Mouse (Mus musculus) E14TG2a.4 (cell line): ENCODE data around the gene Chd9.

Experiments used
- CTCF ChIP-seq: conservative IDR thresholded peaks from 2 replicates; pipeline ENCODE4 v1.5.1; 2014; ENCODE audit warnings: low read length
- POU5F1 ChIP-seq: IDR thresholded peaks from 2 replicates; pipeline ENCODE4 v1.6.1; 2014; ENCODE audit warnings: low read length, borderline replicate concordance

DNA sequence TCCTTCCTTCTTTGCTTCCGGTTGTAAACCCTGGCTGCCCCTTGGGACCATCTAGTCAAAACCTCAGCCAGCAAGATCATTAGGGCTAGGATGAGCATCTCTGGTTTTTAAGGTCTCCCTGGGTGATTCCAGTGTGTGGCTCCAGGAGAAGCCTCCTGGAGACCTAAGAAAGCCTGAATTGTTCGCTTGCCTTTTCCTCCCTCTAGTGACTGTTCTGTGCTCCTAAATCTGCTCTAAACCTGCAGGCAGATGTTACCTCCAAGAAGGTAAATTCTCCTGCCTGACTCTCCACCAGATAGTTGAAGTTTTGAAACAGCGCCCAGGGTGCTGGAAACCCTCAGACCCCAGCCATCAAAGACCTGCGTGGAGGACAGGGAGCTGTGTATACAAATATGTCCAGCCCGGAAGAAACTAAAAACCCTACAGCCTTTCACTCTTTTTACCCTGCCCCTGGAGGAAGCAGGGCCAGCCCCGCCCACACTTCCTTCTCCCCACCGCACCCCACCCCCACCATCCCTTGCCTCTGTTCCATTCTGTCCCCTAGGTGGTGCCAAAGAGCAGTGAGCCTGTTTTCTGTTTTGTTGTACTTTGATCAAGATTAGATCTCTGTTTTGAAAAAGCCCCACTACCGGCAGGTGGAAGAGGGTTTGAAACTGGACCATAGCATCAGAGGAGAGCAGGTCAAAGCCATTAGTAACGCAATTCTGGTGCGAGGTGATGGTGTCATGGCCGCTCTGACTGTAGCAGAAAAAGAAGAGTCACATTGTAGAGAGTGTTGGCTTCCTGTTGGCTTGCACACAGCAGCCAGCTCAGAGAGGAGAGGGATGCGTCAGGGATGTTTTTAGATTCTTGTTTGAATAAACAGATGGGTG is 32.9 kb upstream of the Chd9 start:
- TF ChIP-seq CTCF (peak; percentile 46), POU5F1 (no peak)
